Mouse (Mus musculus): ENCODE measurements around the gene Bcas3. TPM values are rescaled to one million over a fixed set of nuclear protein-coding genes. Genes with fewer than 3 reads are reported as not detected.

Gene Bcas3
- 20.2 and 24.2 TPM in 2 replicates for polyA plus RNA-seq (2016; fragmentation: Nextera tagmentation; extraction: Ambion mirVana)

- Histone ChIP-seq H3K4me1 (peaks cover 14% of the 10 kb centered on the region), H3K27me3 (ENCODE audit: low read depth, poor library complexity, severe bottlenecking) (no peaks in the 10 kb centered on the region), H3K4me3 (peak within 1 kb of the TSS; percentile 84), H3K27ac (replicated peaks) (peak within 1 kb of the TSS; percentile 85), H3K9me3 (replicated peaks) (no peaks in the 10 kb centered on the region), H3K36me3 (no peaks in the 10 kb centered on the region)
- peak; percentile 98 for DNase-seq (ENCODE audit: low spot score)
- under 1% methylated on average over 47 of the region's 47 CpGs for WGBS
These were observed at the start of gene Bcas3 for GRCm38 (mm10) chr11:85352539-85353380. Gene Bcas3, plus strand, starts transcription at chr11:85353167.

DNA sequence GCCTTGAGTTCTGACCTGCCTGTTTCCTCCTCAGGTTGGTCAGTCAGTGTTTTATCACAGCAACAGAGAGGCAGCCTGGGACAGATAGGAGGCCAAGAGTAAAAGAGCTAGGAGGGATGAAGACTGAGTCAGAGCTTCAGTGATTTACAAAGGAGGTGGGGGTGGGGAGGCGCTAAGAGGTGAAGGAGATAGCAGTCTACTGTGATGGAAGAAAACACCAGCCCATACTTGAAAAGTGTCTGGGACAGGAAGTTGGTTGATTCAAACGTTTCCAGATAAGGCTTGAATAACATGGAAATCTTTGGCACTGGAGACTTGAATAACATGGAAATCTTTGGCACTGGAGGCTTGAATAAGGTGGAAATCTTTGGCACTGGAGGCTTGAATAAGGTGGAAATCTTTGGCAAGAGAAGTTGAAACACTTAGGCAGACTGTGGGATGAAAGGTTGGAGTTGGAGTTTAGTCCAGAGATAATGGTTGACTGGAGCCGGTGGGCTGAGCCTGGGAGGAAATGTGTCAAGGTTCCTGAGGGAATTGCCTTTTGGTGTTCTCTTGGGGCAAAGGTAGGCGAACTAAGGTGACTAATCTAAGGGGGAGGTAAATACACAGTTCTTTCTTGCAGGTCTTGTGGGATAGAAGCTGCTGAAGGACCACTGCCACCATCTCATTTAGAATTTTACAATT is 46.2 kb upstream of the Bcas3 start:
- no peaks in the 10 kb centered on the region for H3K36me3 ChIP-seq
- no peak for DNase-seq (ENCODE audit: low spot score)
- H3K27ac ChIP-seq (replicated peaks): no peak overlapping the region
- H3K9me3 ChIP-seq (replicated peaks): no peaks in the 10 kb centered on the region
- 69% methylated on average over 4 of the region's 4 CpGs for WGBS
- no peaks in the 10 kb centered on the region for H3K27me3 ChIP-seq (ENCODE audit: low read depth, poor library complexity, severe bottlenecking)
- H3K4me1 ChIP-seq: peaks cover 8% of the 10 kb centered on the region
- H3K4me3 ChIP-seq: no peak overlapping the region

DNA sequence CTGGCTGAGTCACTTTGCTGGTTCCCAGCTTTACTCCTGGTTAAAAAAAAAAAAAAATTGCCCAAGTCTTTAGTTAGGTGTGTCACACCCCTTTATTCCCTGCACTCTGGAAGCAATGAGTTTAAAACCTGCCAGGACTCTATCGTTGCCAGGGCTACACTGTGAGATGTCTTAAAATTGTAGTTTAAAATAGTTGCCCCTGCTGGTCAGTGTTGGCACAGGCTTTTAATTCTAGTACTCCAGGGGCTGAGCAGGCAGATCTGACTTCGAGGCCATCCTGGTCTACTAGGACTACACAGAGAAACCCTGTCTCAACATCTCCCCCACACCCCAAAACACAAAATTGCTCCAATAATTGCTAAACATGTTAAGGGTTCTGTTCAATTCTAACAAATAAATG is 44.2 kb upstream of the Bcas3 start:
- Histone ChIP-seq H3K4me3 (no peak overlapping the region), H3K4me1 (peaks cover 24% of the 10 kb centered on the region), H3K27me3 (ENCODE audit: low read depth, poor library complexity, severe bottlenecking) (no peaks in the 10 kb centered on the region), H3K27ac (replicated peaks) (no peak overlapping the region), H3K9me3 (replicated peaks) (no peaks in the 10 kb centered on the region), H3K36me3 (peaks cover 4% of the 10 kb centered on the region)
- 72% methylated on average over 2 of the region's 2 CpGs for WGBS
- DNase-seq (ENCODE audit: low spot score): no peak

DNA sequence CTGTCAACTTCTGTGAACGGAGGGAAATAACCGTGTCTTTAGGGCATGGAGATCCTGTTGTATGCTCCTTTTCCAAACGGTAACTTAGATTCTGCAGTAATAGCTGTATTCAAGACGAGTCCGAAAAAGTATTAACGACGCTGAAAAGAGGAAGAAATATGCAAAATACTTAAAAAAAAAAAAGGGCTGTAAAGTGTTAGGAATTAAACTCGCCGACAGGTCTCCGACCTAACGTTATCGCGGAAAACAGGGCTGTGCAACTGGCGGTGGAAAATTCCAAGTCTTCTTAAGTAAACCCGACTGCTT is 42.6 kb upstream of the Bcas3 start:
- peak overlapping the region; percentile 94 for H3K4me3 ChIP-seq
- H3K9me3 ChIP-seq (replicated peaks): no peaks in the 10 kb centered on the region
- no peaks in the 10 kb centered on the region for H3K27me3 ChIP-seq (ENCODE audit: low read depth, poor library complexity, severe bottlenecking)
- peak overlapping the region; percentile 97 for H3K27ac ChIP-seq (replicated peaks)
- no peak for DNase-seq (ENCODE audit: low spot score)
- H3K4me1 ChIP-seq: peaks cover 25% of the 10 kb centered on the region
- WGBS: 3% methylated on average over 15 of the region's 15 CpGs
- H3K36me3 ChIP-seq: peaks cover 20% of the 10 kb centered on the region

GRCm38 (mm10) chr11:85310713-85311574 is 42.0 kb upstream of the Bcas3 start, which contains the start of gene Ppm1d:
Gene Ppm1d, plus strand, starts transcription at chr11:85311244.
- peaks cover 25% of the 10 kb centered on the region for H3K36me3 ChIP-seq
- peak within 1 kb of the TSS; percentile 94 for H3K4me3 ChIP-seq
- DNase-seq (ENCODE audit: low spot score): peak; percentile 100
- no peaks in the 10 kb centered on the region for H3K27me3 ChIP-seq (ENCODE audit: low read depth, poor library complexity, severe bottlenecking)
- WGBS: under 1% methylated on average over 78 of the region's 78 CpGs
- peak within 1 kb of the TSS; percentile 97 for H3K27ac ChIP-seq (replicated peaks)
- H3K9me3 ChIP-seq (replicated peaks): no peaks in the 10 kb centered on the region
- H3K4me1 ChIP-seq: peaks cover 25% of the 10 kb centered on the region

DNA sequence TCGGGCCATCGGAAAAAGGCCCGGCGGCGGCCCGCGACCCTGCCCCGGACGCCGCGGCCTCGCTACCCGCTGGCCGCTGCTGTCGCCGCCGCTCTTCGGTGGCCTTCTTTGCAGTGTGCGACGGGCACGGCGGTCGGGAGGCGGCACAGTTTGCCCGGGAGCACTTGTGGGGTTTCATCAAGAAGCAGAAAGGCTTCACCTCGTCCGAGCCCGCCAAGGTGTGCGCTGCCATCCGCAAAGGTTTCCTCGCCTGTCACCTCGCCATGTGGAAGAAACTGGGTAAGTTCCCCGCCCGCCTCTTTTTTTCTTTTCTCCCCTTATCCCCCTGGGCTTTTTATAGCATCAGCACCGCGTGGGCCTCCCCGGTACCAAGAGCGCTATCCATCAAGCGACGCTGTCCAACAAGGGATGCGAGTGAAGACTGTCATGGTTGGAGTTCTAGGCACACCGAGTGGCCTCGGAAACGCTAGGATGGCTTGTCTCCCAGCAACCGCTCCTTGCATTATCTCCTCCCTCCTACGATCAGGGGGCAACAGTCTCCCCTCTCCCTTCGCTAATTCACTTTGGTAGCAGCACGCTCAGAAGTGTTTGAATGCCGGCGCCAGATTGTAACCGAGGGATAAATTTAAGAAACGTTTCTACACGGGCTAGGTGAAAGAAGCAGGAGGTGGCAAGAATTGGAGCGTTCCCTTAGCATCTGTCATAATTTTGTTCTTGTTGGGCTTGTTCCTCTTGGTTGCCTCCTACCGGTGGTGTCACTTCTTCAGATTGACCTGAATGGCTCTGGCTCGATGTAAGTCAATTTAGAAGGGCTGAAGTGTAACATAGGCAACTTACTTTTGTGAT is 41.1 kb upstream of the Bcas3 start:
- under 1% methylated on average over 56 of the region's 56 CpGs for WGBS
- Histone ChIP-seq H3K4me1 (peaks cover 25% of the 10 kb centered on the region), H3K4me3 (peak overlapping the region; percentile 94), H3K9me3 (replicated peaks) (no peaks in the 10 kb centered on the region), H3K36me3 (peaks cover 35% of the 10 kb centered on the region), H3K27ac (replicated peaks) (peak overlapping the region; percentile 97), H3K27me3 (ENCODE audit: low read depth, poor library complexity, severe bottlenecking) (no peaks in the 10 kb centered on the region)
- peak; percentile 65 for DNase-seq (ENCODE audit: low spot score)

DNA sequence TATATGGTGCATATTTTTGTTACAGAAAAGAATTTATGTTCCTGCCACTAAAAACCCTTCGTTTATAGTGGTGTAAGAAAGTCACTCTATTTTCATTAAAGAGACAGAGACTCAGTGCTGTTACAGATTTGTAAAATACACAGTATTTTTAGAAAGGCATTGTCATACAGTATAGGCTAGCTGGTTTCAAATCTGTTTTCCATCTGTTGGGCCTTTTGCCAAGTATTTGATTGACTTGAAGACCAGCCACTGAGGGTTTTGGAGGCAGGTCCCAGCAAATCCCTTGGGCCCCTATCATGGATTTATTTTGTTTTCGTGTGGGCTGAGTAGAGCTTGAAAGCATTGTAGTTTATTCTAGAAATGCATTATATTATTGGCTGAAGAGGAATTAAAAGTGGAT is 40.1 kb upstream of the Bcas3 start:
- H3K36me3 ChIP-seq: peaks cover 38% of the 10 kb centered on the region
- peaks cover 25% of the 10 kb centered on the region for H3K4me1 ChIP-seq
- peak overlapping the region; percentile 94 for H3K4me3 ChIP-seq
- DNase-seq (ENCODE audit: low spot score): no peak
- 57% methylated on average over 2 of the region's 2 CpGs for WGBS
- no peak overlapping the region; the same call in 1 of the 2 replicates for H3K27ac ChIP-seq (replicated peaks)
- no peaks in the 10 kb centered on the region for H3K27me3 ChIP-seq (ENCODE audit: low read depth, poor library complexity, severe bottlenecking)
- H3K9me3 ChIP-seq (replicated peaks): no peaks in the 10 kb centered on the region

DNA sequence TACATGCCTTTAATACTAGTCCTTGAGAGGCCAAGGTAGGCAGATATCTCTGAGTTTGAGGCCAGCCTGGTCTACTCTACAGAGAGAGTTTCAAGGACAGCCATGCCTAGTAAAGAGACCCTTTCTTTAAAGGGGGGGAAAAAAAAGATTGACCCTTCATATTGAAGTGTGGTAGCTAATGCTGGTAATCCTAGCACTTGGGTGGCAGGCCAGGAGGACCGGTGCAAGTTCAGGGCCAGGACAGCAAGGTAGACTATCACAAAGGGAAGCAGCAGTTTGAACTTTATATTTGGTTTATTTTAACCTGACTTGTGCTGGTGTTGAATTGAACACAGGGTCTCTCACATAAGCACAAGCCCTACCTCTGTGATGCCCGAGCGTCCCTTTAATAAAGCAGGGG is 39.6 kb upstream of the Bcas3 start:
- Histone ChIP-seq H3K36me3 (peaks cover 41% of the 10 kb centered on the region), H3K27me3 (ENCODE audit: low read depth, poor library complexity, severe bottlenecking) (no peaks in the 10 kb centered on the region), H3K27ac (replicated peaks) (no peak overlapping the region; the same call in 1 of the 2 replicates), H3K9me3 (replicated peaks) (no peaks in the 10 kb centered on the region), H3K4me3 (peak overlapping the region; percentile 94), H3K4me1 (peaks cover 25% of the 10 kb centered on the region)
- no peak for DNase-seq (ENCODE audit: low spot score)
- 97% methylated on average over 3 of the region's 3 CpGs for WGBS

- WGBS: 84% methylated on average over 9 of the region's 9 CpGs
- no peak overlapping the region for H3K4me3 ChIP-seq
- no peak overlapping the region for H3K27ac ChIP-seq (replicated peaks)
- H3K27me3 ChIP-seq (ENCODE audit: low read depth, poor library complexity, severe bottlenecking): no peaks in the 10 kb centered on the region
- H3K36me3 ChIP-seq: peaks cover 56% of the 10 kb centered on the region
- DNase-seq (ENCODE audit: low spot score): no peak
- H3K4me1 ChIP-seq: no peaks in the 10 kb centered on the region
- no peaks in the 10 kb centered on the region for H3K9me3 ChIP-seq (replicated peaks)
These were observed 29.2 kb upstream of the Bcas3 start for GRCm38 (mm10) chr11:85323567-85324330.

- H3K36me3 ChIP-seq: peaks cover 87% of the 10 kb centered on the region
- no peaks in the 10 kb centered on the region for H3K4me1 ChIP-seq
- H3K27ac ChIP-seq (replicated peaks): no peak overlapping the region
- no peak overlapping the region for H3K4me3 ChIP-seq
- DNase-seq (ENCODE audit: low spot score): no peak
- no peaks in the 10 kb centered on the region for H3K9me3 ChIP-seq (replicated peaks)
- H3K27me3 ChIP-seq (ENCODE audit: low read depth, poor library complexity, severe bottlenecking): no peaks in the 10 kb centered on the region
- WGBS: 93% methylated on average over 3 of the region's 3 CpGs
These were observed 24.2 kb upstream of the Bcas3 start for GRCm38 (mm10) chr11:85328717-85329116.

DNA sequence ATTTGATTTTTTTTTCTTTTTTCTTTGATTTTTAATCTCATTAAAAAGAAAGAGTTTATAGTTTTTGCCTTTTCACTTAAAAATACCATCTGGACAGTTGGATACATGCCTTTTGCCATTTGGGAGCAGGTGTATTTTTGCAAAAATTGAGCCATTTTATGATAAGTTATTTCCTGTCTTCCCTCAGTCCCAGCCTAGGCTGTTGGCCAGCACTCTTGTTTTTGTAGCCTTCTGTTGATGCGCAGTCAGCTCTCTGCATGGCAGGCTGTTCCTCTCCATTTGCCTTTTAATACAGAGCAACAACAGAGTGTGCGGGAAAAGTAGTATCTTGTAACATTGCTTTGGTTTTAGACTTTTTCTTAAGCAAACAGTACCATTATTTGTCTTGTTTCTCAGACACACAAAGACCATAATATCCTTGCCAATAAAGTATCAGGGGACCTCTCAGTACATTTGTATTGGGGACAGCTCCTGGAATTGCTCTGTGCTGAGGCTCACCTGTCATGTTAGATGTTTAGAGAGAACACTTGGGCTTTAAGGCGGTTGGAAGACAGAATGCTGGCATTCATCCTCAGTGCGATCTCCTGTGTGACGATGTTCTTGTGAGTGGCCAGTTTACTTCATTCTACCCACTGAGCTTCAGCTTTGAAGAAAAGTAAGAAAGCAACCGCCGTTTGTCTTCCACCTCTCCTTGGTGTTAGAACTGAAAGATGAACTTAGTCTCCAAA is 23.6 kb upstream of the Bcas3 start:
- Histone ChIP-seq H3K4me3 (no peak overlapping the region), H3K36me3 (peaks cover 87% of the 10 kb centered on the region), H3K9me3 (replicated peaks) (no peaks in the 10 kb centered on the region), H3K27me3 (ENCODE audit: low read depth, poor library complexity, severe bottlenecking) (no peaks in the 10 kb centered on the region), H3K4me1 (no peaks in the 10 kb centered on the region), H3K27ac (replicated peaks) (no peak overlapping the region)
- no peak for DNase-seq (ENCODE audit: low spot score)
- 95% methylated on average over 7 of the region's 7 CpGs for WGBS

Data from midbrain, embryonic 10.5 days (tissue).